Mouse (Mus musculus) lung, adult 2 months (tissue): ENCODE measurements around the gene Cd7. TPM values are rescaled to one million over a fixed set of nuclear protein-coding genes. Genes with fewer than 3 reads are reported as not detected.

Experiments
- DNase-seq: peaks from one replicate; pipeline ENCODE4 v3.0.0; 2022
- H3K4me1 ChIP-seq: fragments of 200-500 bp; 2 replicates; pipeline ENCODE4 v1.6.1; 2011; ENCODE audit warnings: low read length; ENCODE audit not compliant: control insufficient read depth, insufficient read depth
- H3K4me3 ChIP-seq: fragments of 200-500 bp; replicated peaks from 2 replicates; pipeline ENCODE3; 2011; ENCODE audit warnings: low read depth, mild to moderate bottlenecking, control low read depth, low read length; ENCODE audit errors: extremely low read depth
- CTCF ChIP-seq: fragments of 200-500 bp; IDR thresholded peaks from 2 replicates; pipeline ENCODE4 v1.5.1; 2011; ENCODE audit warnings: mild to moderate bottlenecking, low read length, control low read depth; ENCODE audit not compliant: insufficient read depth
- POLR2A ChIP-seq: fragments of 200-500 bp; IDR thresholded peaks from 2 replicates; pipeline ENCODE4 v1.6.1; 2011; ENCODE audit warnings: low read depth, mild to moderate bottlenecking, control low read depth, low read length, borderline replicate concordance; ENCODE audit errors: extremely low read depth
- WGBS: fragments of 180-500 bp; shearing (Covaris S2); methylation state at CpG from one replicate; pipeline ENCODE4 v1.1.7; 2018; 5-methylcytosine and 5-hydroxymethylcytosine counted together
- polyA plus RNA-seq: library from polyadenylated mRNA; depleted of rRNA; stranded (reverse); fragments of >200 nt; gene quantifications from 2 replicates; pipeline ENCODE4 v1.2.3, GENCODE M21; 2012; rRNA removed

The Cd7 gene
- polyA plus RNA-seq, 1 experiment: 5.8 TPM

DNA sequence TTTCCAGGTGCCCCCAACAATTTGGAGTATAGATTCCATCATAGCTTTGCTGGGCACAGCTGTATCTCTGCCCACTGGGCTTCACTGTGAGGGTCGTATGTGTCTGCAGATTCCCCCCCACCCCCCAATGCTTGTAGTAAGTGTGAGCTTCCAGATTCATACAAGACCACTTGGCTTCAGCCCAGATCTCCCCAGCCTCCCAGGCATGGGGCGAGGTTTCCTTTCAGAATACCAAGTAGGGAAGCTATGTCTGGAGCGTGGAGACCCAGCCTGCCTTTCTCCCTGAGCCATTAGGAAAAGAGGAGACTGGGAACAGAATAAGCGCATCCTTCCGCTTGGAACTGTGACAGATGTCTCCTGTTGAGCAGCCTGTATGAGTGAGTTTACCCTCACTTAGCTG is 45.6 kb downstream of the Cd7 start:
- TF ChIP-seq POLR2A: no peak
- TF ChIP-seq CTCF: no peak
- Histone ChIP-seq H3K4me3 (no peak overlapping the region), H3K4me1 (peaks cover 22% of the 10 kb centered on the region)
- 65% methylated on average over 5 of the region's 5 CpGs for WGBS
- DNase-seq: no peak

DNA sequence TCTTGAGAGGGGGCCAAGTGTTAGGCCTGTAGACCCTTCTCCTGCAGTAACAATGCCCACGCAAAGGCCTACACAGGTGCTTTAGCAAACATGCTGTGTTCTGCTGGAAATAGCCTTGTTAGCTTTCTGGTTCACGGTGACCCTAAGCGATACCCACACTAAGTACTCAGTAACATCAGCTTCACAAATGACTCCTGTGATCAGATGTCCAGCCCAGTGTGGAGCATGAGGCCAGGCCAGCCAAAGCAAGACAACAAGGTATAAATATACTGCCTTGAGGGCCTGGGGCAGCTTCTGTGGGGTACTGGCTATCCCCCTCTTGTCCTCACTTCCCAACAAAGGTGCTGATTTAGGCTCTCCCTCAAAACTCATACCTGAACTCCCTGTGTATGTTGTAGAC is 46.1 kb downstream of the Cd7 start:
- Histone ChIP-seq H3K4me1 (peaks cover 26% of the 10 kb centered on the region), H3K4me3 (no peak overlapping the region)
- TF ChIP-seq CTCF: no peak
- TF ChIP-seq POLR2A: no peak
- DNase-seq: no peak
- WGBS: 91% methylated on average over 3 of the region's 3 CpGs

DNA sequence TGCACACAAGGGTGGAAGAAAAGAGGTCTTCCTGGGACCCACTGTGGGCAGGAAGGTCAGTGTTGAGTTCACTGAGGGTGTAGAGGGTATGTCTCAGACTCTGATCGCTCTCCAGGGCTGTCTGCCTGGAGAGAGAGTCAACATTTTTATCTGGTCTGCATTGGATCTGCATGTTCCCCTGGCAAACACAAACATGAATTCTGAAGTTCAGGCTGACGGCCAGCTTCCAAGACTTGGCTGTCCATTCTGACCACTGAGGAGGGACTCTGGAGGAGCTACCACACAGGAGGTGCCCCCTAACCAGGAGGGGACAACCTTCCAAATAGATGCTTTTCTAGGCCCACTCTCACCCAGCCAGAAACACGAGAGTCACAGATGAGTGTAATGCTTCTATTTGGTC is 47.4 kb downstream of the Cd7 start:
- TF ChIP-seq POLR2A (no peak), CTCF (no peak)
- 50% methylated on average over 3 of the region's 3 CpGs for WGBS
- no peak for DNase-seq
- Histone ChIP-seq H3K4me1 (peaks cover 29% of the 10 kb centered on the region), H3K4me3 (peak overlapping the region; percentile 83)

DNA sequence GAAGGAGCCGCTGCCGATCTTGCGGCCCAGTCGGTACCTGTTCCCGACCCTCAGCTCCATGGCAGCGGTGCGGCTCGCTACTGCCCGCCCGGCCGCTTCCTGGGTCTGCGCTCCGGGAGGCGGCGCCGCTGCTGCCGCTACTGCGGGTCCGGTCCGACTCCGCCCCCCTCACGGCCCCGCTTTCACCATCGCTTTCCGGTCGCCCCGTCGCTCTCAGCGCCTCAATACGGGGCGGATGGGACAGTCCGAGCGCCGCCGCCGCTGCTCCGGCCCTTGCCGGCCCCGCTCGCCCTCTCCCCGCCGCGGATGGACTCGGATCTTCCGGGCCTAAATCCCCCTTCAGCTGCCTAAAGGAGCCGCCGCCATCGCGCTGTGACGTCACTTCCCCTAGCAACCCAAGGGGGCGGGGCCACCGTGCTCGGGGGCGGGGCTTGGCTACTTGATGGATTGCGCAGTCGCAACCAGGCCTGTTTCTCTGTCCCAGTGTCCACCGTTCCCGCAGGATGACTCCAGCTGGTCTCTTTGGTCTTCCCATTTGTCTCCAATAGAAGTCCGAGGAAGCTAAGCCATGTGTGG is 48.2 kb downstream of the Cd7 start, which contains the start of gene Csnk1d:
Gene Csnk1d, minus strand, starts transcription at position 380 of the 576 bp plus-strand sequence.
- under 1% methylated on average over 56 of the region's 59 CpGs for WGBS
- Histone ChIP-seq H3K4me3 (peak within 1 kb of the TSS; percentile 83), H3K4me1 (peaks cover 29% of the 10 kb centered on the region)
- TF ChIP-seq POLR2A: peak; percentile 56; the same call in 1 of the 2 replicates
- no peak for TF ChIP-seq CTCF
- peak; percentile 100 for DNase-seq

DNA sequence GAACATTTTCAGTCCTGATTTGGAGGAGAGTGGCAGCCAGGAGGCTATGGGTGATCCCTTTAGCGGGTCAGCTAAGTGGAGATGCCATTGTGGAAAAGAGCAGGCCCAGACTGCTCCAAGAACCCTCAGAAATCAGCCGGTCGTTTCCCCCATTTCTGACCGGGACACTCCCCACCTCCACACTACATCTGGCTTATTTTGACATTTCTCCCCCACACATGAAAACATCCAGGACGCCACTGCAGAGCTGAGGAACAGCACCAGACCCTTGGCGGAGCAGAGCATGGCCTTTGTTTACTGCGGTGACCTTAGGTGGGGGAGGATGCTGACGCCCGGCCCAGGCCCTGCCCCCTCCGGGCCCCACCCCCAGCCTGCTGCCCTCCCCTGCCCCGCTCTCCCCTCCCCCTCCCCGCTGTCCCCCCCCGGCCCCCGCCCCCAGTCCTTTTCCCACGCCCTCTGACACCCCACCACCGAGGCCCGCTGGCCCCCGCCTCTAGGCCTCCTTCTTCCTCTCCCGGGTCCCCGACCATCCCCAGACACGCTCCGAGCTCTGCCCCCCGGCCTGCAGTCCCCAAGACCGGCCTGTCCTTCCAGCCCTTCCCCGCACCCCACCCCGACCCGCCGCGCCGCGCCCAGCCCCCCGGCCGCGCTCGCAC is 49.0 kb downstream of the Cd7 start:
- no peak for TF ChIP-seq CTCF
- no peak for TF ChIP-seq POLR2A
- peak; percentile 56 for DNase-seq
- 3% methylated on average over 26 of the region's 35 CpGs for WGBS
- H3K4me3 ChIP-seq: peak overlapping the region; percentile 83
- H3K4me1 ChIP-seq: peaks cover 34% of the 10 kb centered on the region

DNA sequence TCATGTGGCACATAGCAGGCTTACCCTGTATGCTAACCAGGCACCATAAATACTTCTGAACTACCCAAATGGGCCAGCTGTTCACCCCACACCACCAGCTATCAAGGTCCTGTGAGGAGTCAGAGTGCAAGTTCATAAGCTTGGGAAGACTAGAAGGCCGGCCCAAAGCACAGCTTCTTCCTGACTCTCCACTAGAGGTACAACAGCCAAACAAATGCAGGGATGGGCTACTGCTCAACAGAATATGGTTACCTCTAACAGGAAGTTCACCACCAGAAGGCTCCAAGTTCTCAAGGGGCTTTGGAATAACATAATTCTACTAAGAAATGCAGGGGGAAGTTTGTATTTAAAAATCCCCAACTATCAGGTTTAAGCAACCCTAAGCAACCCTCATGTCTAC is 49.7 kb downstream of the Cd7 start:
- H3K4me1 ChIP-seq: peaks cover 37% of the 10 kb centered on the region
- DNase-seq: no peak
- TF ChIP-seq CTCF: no peak
- H3K4me3 ChIP-seq: peak overlapping the region; percentile 74
- 6% methylated on average over 1 of the region's 1 CpGs for WGBS

DNA sequence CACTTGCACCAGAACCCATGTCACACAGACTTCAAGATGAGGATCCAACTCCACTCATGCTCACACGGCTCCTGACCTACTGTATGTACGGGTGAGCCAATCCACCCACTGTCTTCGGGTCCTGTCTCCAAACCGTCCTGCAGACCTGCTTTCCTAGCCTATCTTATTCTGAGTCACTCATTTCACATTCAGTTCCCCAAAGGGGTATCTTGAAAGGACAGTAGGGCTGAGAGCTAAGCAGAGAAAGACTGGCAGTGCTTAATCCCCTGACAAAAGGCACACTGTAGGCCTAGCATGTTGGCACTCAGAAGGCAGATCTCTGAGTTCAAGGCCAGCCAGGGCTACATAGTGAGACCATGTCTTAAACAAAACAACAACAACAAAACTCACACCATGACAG is 50.8 kb downstream of the Cd7 start:
- WGBS: 30% methylated on average over 4 of the region's 4 CpGs
- no peak for DNase-seq
- no peak for TF ChIP-seq POLR2A

DNA sequence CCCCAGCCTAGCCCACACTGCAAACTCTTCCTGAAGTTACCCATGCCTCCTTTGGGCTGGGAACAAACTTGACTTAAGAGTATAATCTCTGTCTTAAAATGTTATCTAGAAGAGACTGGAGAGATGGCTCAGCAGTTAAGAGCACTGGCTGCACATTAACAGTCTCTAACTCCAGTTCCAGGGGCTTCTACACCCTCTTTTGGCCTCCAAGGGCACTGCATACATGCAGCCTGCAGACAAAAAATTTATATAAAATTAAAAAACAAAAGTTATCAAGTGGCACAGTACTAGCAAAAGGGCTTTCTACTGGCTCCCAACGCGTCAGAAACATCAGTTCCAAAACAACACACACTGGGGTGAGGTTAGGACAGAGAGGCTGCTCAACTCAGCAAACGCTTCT is 51.6 kb downstream of the Cd7 start:
- WGBS: 42% methylated on average over 3 of the region's 3 CpGs
- no peak for DNase-seq
- TF ChIP-seq POLR2A: no peak
- no peak for TF ChIP-seq CTCF
- Histone ChIP-seq H3K4me3 (no peak overlapping the region), H3K4me1 (peaks cover 42% of the 10 kb centered on the region)

More for the DNA sequence above, 50.8 kb downstream of the Cd7 start:
- Histone ChIP-seq H3K4me1 (peaks cover 37% of the 10 kb centered on the region), H3K4me3 (no peak overlapping the region)

Other genes starting within 250 kb of the Cd7 start
- 32.0 and 35.4 TPM in 2 replicates for gene Dus1l, start 243.0 kb downstream of the Cd7 start, polyA plus RNA-seq
- 1,387 and 1,388 TPM in 2 replicates for gene Fasn, start 214.9 kb downstream of the Cd7 start, polyA plus RNA-seq
- 2.6 and 2.9 TPM in 2 replicates for gene Ccdc57, start 106.5 kb downstream of the Cd7 start, polyA plus RNA-seq
- gene Slc16a3, start 90.9 kb downstream of the Cd7 start, polyA plus RNA-seq: 20.8 and 28.8 TPM in 2 replicates
- gene Csnk1d, start 48.1 kb downstream of the Cd7 start, polyA plus RNA-seq: 61.2 and 75.3 TPM in 2 replicates
- gene Sectm1b, start 24.2 kb upstream of the Cd7 start, polyA plus RNA-seq: 0.06 and 0.51 TPM in 2 replicates
- gene Sectm1a, start 41.8 kb upstream of the Cd7 start, polyA plus RNA-seq: not detected in 2 replicates
- gene Tex19.2, start 79.3 kb upstream of the Cd7 start, polyA plus RNA-seq: not detected in 2 replicates
- gene Tex19.1, start 106.7 kb upstream of the Cd7 start, polyA plus RNA-seq: not detected in 2 replicates
- gene Uts2r, start 120.9 kb upstream of the Cd7 start, polyA plus RNA-seq: 0.13 TPM in 1 of 2 replicates, not detected in the other
- gene Hexdc, start 165.0 kb upstream of the Cd7 start, polyA plus RNA-seq: 13.4 and 13.9 TPM in 2 replicates
- 11.5 and 14.1 TPM in 2 replicates for gene Ogfod3, start 165.3 kb upstream of the Cd7 start, polyA plus RNA-seq
- 23.7 and 25.3 TPM in 2 replicates for gene Cybc1, start 189.9 kb upstream of the Cd7 start, polyA plus RNA-seq
- gene Narf, start 197.8 kb upstream of the Cd7 start, polyA plus RNA-seq: 16.6 and 21.5 TPM in 2 replicates
- 30.3 and 34.2 TPM in 2 replicates for gene Foxk2, start 220.6 kb upstream of the Cd7 start, polyA plus RNA-seq